Mouse (Mus musculus) liver, postnatal 0 days (tissue): ENCODE measurements around the gene Zfp558. TPM values are rescaled to one million over a fixed set of nuclear protein-coding genes. Genes with fewer than 3 reads are reported as not detected.
"Not testable (repeated sequence)": the region's sequence is repeated elsewhere in the genome, so short reads cannot be mapped to it uniquely, and the experiment has no call there.

ENCODE experiments used
- ATAC-seq: fragments of 200-750 bp; cut with Nextera tagmentation; 2 replicates; pipeline ENCODE4 v1.8.0; 2017; ENCODE audit warnings: mild to moderate bottlenecking, moderate library complexity
- DNase-seq: peaks from one replicate; pipeline ENCODE4 v3.0.0-alpha.2; 2016
- H3K27ac ChIP-seq: fragments of 300-500 bp; sonication (generic); 2 replicates; pipeline ENCODE4 v1.5.1; 2014; ENCODE audit warnings: antibody characterized with exemption, moderate library complexity, mild to moderate bottlenecking, low read depth
- H3K27me3 ChIP-seq: fragments of 300-500 bp; sonication (generic); 2 replicates; pipeline ENCODE4 v1.6.1; 2014; ENCODE audit warnings: low read length, control low read depth, mixed read lengths; ENCODE audit not compliant: insufficient read depth
- H3K36me3 ChIP-seq: fragments of 300-500 bp; sonication (generic); replicated peaks from 2 replicates; pipeline ENCODE4 v1.6.1; 2014; ENCODE audit warnings: mild to moderate bottlenecking, control low read depth, low read length, moderate library complexity, mixed read lengths; ENCODE audit not compliant: insufficient read depth
- H3K4me1 ChIP-seq: fragments of 300-500 bp; sonication (generic); 2 replicates; pipeline ENCODE4 v1.6.1; 2014; ENCODE audit warnings: antibody characterized with exemption, mild to moderate bottlenecking, control low read depth; ENCODE audit not compliant: insufficient read depth
- H3K4me2 ChIP-seq: fragments of 300-500 bp; sonication (generic); 2 replicates; pipeline ENCODE4 v1.6.1; 2014; ENCODE audit warnings: low read depth, mild to moderate bottlenecking, low read length, moderate library complexity, mixed read lengths
- H3K4me3 ChIP-seq: fragments of 300-500 bp; sonication (generic); 2 replicates; pipeline ENCODE4 v1.5.1; 2014; ENCODE audit warnings: low read depth, low read length
- H3K9ac ChIP-seq: fragments of 300-500 bp; sonication (generic); replicated peaks from 2 replicates; pipeline ENCODE4 v1.6.1; 2014; ENCODE audit warnings: mild to moderate bottlenecking, moderate library complexity
- H3K9me3 ChIP-seq: fragments of 300-500 bp; sonication (generic); 2 replicates; pipeline ENCODE4 v1.6.1; 2016; ENCODE audit warnings: mild to moderate bottlenecking, control low read depth, low read length, mixed read lengths
- CTCF ChIP-seq: sonication (generic); IDR thresholded peaks from 2 replicates; pipeline ENCODE4 v1.5.1; 2016; ENCODE audit warnings: antibody characterized with exemption, low read depth
- EP300 ChIP-seq: IDR thresholded peaks from 2 replicates; pipeline ENCODE4 v1.6.1; 2016; ENCODE audit warnings: antibody characterized with exemption, low read depth, mild to moderate bottlenecking
- WGBS: fragments of 180-500 bp; shearing (Covaris S2); extraction: QIAGEN DNeasy Blood & Tissue Kit; methylation state at CpG from one replicate; pipeline ENCODE4 v1.1.7; 2014; ENCODE audit not compliant: insufficient replicate concordance; 5-methylcytosine and 5-hydroxymethylcytosine counted together
- microRNA-seq: library from miRNA; unstranded; fragments of <30 nt; microRNA quantifications from one replicate; pipeline ENCODE4, GENCODE M21; 2016
- polyA plus RNA-seq: library from polyadenylated mRNA; unstranded; fragments of >200 nt; fragmentation: Nextera tagmentation; extraction: Ambion mirVana; gene quantifications from 2 replicates; pipeline ENCODE4 v1.2.1, GENCODE M21; 2015

The Zfp558 gene
- polyA plus RNA-seq, 1 experiment from 2014 or later, result 0.55 TPM

- 71% methylated on average over 10 of the region's 10 CpGs for WGBS
- DNase-seq (no peak), ATAC-seq (no peak)
- H3K36me3 ChIP-seq, result no peaks in the 10 kb centered on the region
- H3K27ac ChIP-seq, result no peak overlapping the region
- TF ChIP-seq EP300 (no peak), CTCF (no peak)
- H3K4me1 ChIP-seq, result no peaks in the 10 kb centered on the region
- H3K27me3 ChIP-seq, result no peaks in the 10 kb centered on the region
- H3K4me2 ChIP-seq, result no peak overlapping the region
- H3K4me3 ChIP-seq, result no peak overlapping the region
- no peaks in the 10 kb centered on the region for H3K9me3 ChIP-seq
- H3K9ac ChIP-seq, result no peak overlapping the region
Observed at GRCm38 (mm10) chr9:18431687-18432086, 46.4 kb downstream of the Zfp558 start.

- ATAC-seq (no peak), DNase-seq (no peak)
- H3K4me1 ChIP-seq, result no peaks in the 10 kb centered on the region
- H3K4me3 ChIP-seq, result no peak within 1 kb of the TSS
- H3K27ac ChIP-seq, result no peak within 1 kb of the TSS
- H3K9ac ChIP-seq, result no peak within 1 kb of the TSS
- H3K4me2 ChIP-seq, result no peak within 1 kb of the TSS
- H3K9me3 ChIP-seq, result no peaks in the 10 kb centered on the region
- no peak for TF ChIP-seq CTCF
- no peak for TF ChIP-seq EP300
- H3K36me3 ChIP-seq, result no peaks in the 10 kb centered on the region
- H3K27me3 ChIP-seq, result no peaks in the 10 kb centered on the region
Observed at GRCm38 (mm10) chr9:18430354-18430753, 47.7 kb downstream of the Zfp558 start, which contains the start of gene Mbd3l2. Gene Mbd3l2 (plus strand): TSS chr9:18430654.

- not testable (repeated sequence) for DNase-seq
Observed at GRCm38 (mm10) chr9:18412371-18412770, 65.7 kb downstream of the Zfp558 start.

More at GRCm38 (mm10) chr9:18412371-18412770, 65.7 kb downstream of the Zfp558 start:
- 66% methylated on average over 4 of the region's 4 CpGs for WGBS
- H3K36me3 ChIP-seq, H3K4me3 ChIP-seq, H3K4me1 ChIP-seq, H3K9me3 ChIP-seq, H3K9ac ChIP-seq, H3K4me2 ChIP-seq, H3K27me3 ChIP-seq, ATAC-seq, H3K27ac ChIP-seq: not testable (repeated sequence)

Small RNAs within 50 kb of the gene (microRNA-seq; reads per million reads assigned to microRNA genes)
- not detected for gene Gm22854

Other genes with a start within 250 kb of the Zfp558 start
- gene Chordc1, start 186.1 kb downstream of the Zfp558 start, polyA plus RNA-seq, result 24.9 and 25.8 TPM in 2 replicates
- gene Naalad2, start 75.3 kb downstream of the Zfp558 start, polyA plus RNA-seq, result 0.54 and 0.60 TPM in 2 replicates
- not detected in 2 replicates for gene Ubtfl1, start 73.8 kb downstream of the Zfp558 start, polyA plus RNA-seq
- gene Mbd3l2, start 47.6 kb downstream of the Zfp558 start, polyA plus RNA-seq, result not detected in 2 replicates
- not detected in 2 replicates for gene Mbd3l1, start 91 bp upstream of the Zfp558 start, polyA plus RNA-seq
- gene Muc16, start 196.3 kb upstream of the Zfp558 start, polyA plus RNA-seq, result 0.33 and 0.38 TPM in 2 replicates